Mouse (Mus musculus): Measurements from ENCODE around the gene Gm5678.

DNA sequence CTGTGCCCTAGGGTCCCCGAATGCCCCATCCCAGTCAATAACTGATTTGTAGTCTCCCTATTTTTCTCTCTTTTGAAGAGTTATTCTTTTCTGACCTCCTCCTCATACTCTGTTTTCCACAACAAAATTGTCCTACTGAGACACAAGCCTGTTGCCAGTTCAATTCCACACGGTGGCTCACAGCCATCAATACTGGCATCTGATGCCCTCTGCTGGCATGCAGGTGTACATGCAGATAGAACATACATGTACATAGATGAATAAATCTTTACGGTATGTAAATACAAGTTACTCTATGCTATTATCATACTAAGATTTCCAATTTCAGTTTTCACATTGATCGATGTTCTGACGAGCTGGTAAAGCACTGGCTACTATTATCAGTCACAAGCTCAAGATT lies 43.2 kb downstream of the Gm5678 start:
- TF ChIP-seq CTCF (conservative IDR thresholded peaks at IDR 0.05; ENCODE audit: low read length) (peak; percentile 38), NANOG (IDR thresholded peaks at IDR 0.05; ENCODE audit: borderline replicate concordance, low read length) (no peak)

Measured in E14TG2a.4 (cell line).